Mouse (Mus musculus): ENCODE measurements at regions not wholly inside any gene's neighbourhood (a gene's known extent, or its start where the extent isn't known, plus 50 kb on each side); places are given as distances from the start of the nearest gene placed in this dataset.

DNA sequence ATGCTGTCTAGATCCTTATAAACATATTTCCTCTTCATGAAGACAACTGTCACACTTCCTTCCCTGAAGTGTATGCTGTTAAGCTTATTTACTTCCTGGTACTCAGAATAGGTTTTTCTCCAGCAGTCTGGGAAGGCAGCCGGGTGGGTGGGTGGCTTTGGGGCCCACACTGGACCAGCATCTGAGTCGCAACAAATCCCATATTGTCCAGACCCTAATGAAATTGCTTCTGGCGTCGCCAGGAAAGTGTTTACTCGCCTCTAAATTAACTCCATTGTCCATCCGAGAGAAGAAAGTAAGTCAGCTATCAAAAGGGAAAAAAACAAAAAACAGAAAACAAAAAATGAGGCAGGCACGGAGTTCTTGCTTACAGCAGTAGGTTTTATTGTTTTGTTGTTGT, 164.9 kb upstream of the Lef1 start:
- DNase-seq = no peak
- intact Hi-C loops (cut with DNase I; ENCODE audit: low total_unique reads) = no loop called here

DNA sequence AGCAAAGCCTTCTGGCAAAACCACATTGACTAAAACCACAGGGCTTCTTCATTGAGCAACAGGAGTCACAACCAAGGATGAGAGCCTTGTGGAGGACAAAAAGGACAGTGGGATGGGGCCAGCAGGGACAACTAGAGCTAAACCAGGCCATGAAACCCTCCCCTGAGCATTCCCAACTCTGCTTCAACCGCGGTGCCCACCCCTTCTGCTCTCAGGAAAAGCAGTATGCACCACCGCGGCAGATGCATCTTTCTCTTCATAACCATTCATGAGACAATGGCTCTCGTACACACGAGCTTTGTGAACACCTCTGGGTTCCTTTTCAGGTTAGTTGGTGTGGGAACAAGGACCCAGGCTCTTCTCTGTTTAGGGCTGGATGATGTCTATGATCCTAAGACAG, 166.0 kb upstream of the Lef1 start:
- DNase-seq = no peak
- intact Hi-C loops (cut with DNase I; ENCODE audit: low total_unique reads) = no loop called here

DNA sequence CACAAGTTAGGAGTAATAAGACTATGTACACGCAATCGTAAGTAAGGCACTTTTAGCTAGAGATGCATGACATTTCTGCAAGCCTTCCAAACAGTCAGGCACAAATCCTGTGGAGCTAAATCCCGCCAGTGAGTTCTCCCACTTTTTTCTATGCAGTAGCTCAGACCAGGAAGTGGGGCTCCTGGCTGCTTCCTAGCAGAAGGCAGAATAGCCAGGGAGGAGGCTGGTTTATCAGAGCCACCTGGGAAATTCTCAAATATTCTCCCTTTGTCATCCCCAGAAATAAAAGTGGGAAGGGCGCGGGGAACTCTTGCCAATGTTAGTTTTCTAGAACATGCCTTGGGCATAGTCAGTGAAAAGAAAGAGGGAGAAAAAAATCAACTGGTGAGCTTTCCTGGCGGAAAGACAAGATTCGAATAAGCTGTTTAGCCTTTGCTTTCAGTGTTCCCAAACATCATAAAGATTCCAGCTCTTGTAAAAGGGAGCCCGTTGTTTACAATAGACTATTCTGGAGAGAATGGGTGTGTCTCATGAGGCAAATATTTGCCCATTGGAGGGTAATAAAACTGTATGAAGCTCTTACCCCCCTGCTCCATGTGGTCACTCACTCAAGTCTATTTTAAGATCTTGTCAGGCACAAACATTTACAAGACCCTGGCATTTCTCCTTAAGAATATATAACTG, 167.2 kb upstream of the Lef1 start:
- no peak for DNase-seq
- intact Hi-C loops (cut with DNase I; ENCODE audit: low total_unique reads) = no loop called here

DNA sequence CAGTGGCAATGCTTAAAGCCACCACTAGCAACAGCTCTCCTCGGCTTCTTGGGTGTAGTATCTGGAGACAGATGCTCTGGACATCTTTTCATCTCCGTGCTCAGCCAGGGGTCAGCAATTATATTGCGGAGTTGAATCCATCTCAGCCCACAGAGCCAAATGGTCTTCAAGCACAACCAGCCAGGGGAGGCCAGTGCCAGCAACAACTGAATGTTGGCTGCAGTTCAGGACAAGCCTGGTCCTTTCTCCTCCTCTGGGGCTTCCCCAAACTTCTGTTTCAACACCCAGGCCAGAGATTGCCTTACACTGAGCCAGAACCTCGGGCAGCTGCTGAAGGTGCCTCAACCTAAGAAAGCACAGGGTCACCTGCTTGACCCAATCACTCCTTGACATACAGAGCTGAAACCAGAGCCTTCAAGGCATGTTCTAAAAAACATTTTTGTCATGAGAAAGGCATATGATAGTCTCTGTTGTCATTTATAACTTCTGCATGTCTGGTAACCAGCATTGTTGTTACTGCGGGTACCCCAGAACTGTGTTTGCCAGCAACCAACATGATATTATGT, 169.9 kb upstream of the Lef1 start:
- intact Hi-C loops (cut with DNase I; ENCODE audit: low total_unique reads) = no loop called here
- peak; percentile 55 for DNase-seq

DNA sequence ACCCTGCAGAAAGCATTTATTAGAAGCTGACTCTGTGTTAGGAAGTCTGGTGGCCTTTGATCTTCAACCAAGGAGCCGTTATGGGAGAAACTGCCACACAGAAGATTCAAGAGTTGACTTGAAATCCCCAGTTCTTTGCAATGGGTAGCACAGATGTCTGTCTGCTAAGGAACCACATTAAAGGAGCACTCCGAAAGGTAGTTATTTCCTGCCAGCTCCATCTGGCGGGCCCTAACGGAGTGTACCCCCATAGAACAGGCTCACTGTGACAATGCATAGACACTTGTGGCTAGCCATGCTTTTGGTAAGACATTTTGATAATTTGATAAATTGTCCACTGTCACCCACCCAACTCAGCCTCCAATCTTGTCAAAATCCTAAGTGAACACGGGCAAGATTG, 173.3 kb upstream of the Lef1 start:
- DNase-seq = no peak
- intact Hi-C loops (cut with DNase I; ENCODE audit: low total_unique reads) = no loop called here

DNA sequence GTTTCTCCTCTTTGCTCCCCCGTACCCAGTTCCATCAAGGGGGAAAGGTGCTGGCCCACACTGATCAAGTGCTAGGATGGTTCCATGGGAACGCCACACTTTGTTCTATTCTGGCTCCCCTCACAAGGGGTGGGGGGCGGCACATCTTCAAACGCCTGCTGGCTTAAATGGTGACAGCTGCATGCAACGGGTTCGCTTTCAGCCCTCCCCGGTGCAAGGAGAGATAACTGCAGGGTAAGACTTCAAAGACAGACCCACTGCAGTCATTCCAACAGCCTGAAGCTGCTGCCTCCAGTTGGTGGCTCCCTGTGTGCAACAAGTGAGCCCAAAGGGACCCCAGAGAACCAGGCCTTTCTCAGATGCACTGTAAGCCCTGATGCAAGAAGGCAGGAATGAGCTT, 173.9 kb upstream of the Lef1 start:
- DNase-seq = no peak
- intact Hi-C loops (cut with DNase I; ENCODE audit: low total_unique reads) = no loop called here

DNA sequence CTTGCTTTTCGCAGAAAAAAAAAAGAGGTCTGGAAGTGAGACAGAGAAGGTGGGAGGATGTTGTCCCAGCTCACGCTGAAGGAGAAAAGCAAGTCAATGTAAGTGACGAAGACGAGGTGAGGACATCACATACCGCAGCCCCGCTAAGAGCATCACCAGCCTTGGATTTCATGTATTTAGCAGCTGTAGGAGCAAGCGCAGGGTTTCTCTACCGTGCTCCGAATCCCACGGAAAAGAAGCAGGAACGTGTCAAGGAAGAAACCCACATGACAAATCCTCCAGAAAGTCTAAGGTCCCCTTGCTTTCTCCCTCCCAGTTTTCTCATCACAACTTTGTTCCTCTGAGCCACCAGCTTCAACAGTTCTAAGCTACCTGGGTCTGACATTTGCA, 174.3 kb upstream of the Lef1 start:
- DNase-seq = no peak
- intact Hi-C loops (cut with DNase I; ENCODE audit: low total_unique reads) = no loop called here

DNA sequence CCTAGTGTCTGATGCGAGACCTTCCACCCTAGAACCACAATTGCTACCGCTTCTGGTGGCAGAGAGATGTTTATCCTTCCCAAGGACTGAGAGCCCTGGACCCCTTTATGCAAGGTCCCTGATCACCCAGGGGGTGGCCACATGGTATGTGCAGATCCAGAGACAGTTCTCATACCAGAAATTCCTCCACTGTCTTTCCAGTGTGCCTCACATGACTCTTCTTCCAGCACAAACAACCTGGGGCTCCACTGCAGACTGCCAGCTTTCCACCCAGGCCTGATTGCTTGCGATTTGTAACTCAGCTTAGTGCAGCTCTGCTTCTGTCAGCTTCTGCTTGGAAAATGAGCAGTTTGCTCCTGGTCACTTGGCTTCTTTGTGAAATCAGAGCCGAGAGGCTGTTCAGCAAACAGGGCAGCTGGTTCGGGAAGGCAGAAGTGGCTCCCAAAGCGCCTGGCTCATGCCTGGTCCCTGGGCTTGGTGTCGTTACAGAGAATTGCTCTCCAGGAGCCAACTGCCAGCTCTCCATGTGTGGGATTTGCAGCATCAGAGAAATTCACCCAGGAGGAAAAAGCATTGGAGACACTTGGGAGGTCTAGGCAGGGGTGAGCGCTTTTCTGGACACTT, 174.9 kb upstream of the Lef1 start:
- intact Hi-C loops (cut with DNase I; ENCODE audit: low total_unique reads) = no loop called here
- peak; percentile 49 for DNase-seq

DNA sequence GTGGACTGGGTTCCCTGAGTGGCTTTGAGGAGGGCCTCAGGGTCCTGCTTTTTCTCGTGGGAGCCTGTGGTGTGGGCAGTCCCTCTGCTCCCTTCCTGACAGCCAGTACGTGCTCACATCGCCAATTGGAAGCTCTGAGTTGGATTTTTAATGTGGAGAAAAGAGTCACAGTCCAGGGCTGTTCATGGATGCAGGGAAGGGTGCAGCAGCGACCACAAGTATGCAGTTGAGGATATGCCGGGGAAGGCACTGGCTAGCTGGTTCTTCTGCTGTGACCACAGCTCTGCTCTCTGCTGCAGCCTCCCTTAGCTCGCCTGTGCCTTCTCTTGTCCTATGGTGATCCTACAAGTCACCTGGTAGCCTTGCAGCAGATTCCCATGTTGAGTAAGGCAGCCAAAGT, 177.5 kb upstream of the Lef1 start:
- intact Hi-C loops (cut with DNase I; ENCODE audit: low total_unique reads) = no loop called here
- DNase-seq = no peak

DNA sequence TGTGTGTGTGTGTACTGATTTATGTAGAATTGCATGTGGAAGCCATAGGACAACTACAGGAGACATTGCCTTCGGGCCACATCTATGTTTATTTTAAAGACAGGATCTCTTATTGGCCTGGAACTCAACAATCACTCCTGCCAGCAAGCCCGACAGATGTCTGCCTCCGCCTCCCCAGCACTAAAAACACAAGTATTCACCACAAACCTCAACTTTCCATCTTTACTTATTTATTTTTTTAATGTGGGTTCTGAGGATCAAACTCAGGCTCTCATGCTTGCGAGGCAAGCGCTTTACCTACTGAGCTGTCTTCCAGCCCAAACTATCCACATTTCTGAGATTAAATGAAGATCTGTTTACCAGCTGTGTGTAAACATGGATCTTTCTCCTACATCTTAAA, 178.0 kb upstream of the Lef1 start:
- intact Hi-C loops (cut with DNase I; ENCODE audit: low total_unique reads) = no loop called here
- no peak for DNase-seq

DNA sequence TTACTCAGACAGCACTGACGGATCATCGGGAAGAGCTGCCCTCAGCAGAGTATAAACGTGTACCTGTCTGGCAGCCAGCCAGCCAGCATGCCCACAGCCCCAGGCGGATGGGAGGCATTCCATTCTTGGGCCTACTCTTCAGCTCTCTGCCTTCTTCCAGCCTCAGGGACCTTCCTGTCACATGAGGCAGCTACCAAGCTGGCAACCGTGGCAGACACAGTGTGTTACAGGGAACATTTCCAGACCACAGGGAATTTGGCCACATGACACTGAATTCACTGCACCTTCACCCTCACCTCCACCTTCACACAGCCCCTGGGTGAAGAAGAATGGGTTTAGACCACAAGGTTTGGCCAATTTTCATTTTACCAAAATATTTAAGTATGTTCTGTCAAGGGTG, 185.3 kb upstream of the Lef1 start:
- intact Hi-C loops (cut with DNase I; ENCODE audit: low total_unique reads) = no loop called here
- DNase-seq = no peak

DNA sequence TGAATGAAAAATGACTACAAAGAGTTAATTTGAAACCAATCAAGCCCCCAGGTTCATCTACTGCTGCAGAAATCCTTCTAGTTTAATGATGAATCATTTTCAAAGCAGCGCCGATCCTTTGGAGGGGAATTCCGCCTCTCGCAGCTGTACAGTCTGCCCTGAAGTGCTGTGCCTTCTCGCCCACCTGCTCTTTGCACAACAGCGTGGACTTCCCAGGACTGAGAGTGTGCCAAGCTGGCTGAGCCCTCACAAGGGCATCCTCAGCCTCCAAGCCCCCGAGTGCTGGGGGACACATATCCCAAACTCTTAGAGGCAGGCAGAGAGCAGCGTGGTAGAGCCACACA, 186.7 kb upstream of the Lef1 start:
- no peak for DNase-seq
- intact Hi-C loops (cut with DNase I; ENCODE audit: low total_unique reads) = no loop called here

DNA sequence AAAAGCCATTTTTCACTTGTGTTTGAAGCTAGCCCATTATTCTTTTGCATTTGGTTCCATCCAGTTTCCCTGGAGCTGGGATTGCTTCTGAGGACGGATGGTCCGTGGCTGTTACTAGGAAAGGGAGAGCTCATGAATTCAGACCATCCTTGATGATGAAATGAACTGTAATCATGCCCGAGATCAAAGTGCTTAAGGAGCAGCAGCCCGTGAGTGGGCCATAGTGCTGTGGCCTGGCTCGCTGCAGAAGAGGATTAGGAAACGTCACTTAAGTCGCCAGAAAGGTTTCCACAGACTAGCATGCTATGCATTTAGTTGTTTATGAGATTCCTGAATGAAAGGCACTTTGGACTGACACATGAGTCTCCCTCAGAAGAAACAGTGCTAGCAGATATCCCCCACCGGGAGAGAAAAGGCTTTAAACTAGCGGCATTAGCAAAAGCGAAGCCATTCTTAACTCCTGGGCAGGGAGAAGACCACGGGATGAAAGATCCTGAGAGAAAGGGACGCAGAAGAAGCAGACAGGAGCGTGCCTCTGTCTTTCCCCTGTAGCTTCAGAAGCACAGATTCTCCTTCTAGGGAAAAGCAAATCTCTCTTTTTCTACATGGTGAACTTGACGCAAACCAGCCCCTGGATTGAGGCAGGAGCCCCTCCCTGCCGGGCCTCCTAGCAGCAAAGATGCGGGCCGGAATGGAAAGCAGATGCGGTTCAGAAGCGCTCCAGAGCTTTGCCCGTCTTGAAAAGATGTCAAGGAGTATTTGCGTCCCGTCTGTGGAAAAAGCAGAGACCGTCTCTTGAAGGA, 187.3 kb upstream of the Lef1 start:
- intact Hi-C loops (cut with DNase I; ENCODE audit: low total_unique reads) = no loop called here
- no peak for DNase-seq

DNA sequence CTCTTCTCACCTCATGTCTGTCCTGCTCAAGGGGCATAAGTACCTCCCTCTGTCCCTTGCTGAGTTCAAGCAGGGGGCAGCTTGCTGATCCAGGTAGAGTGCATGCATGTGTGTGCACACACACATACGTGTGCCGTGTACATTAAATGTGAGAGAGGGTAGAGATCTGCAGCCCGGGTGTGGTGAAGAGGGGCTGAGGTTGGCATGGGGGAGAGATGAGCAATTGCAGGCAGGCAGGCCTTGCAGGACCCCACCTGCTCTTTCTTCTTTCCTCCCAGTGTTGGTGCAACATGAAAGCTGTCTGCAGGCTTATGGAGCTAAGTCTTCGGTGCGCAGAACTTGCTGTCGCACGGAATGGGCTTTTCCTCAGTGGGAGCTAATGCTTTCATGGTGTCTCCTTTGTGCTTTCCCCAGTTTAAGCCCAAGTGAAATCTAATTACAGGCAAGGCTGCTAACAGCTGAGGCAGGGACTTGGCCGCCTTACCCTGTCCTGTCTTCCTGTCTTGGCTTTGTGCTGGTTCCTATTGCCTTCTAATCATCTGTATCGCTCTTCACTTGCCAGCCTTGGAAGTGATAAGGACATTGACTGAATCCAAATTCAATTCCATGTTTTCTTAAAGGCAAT, 188.5 kb upstream of the Lef1 start:
- intact Hi-C loops (cut with DNase I; ENCODE audit: low total_unique reads) = no loop called here
- no peak for DNase-seq

DNA sequence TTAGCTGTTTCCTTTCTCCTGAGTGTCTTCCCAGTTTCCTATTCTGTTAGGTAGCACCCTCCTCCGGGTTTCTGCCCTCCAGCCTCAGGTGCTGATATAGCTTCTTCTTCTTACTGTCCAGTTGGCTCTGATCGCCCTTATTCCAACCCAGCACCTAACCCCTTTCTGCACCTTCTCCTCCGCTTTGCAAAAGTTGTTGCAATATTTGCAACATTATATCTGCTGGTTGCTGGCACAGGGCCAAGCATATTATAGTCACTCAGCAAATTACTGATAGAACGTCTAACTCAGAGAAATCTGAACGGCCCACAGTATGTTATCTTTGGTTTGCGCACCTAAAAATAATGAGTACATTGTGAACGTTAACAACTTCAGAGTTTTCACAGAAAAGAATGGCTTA, 183.6 kb upstream of the Rpl34 start:
- intact Hi-C loops (cut with DNase I; ENCODE audit: low total_unique reads) = no loop called here

DNA sequence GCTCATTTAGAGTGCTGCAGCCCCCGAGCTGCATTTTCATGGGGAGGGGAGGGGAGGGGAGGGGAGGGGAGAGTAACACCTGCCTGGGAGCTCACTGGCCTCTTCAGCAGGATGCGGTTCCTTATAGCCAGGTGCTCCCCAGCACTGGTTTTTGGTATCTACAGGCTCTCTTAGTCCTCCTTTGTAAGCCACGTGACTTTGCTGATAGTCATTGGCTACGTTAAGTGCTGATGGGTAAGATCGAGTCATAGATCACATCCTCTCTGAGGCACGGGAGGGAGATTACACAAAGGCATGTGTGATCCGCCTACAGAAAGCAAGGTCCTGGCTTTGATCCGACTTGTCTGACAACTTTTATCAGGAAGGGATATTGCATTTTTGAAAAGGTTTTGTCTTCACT, 174.9 kb upstream of the Rpl34 start:
- intact Hi-C loops (cut with DNase I; ENCODE audit: low total_unique reads) = no loop called here
- DNase-seq = no peak

More for the DNA sequence above, 183.6 kb upstream of the Rpl34 start:
- no peak for DNase-seq

DNA sequence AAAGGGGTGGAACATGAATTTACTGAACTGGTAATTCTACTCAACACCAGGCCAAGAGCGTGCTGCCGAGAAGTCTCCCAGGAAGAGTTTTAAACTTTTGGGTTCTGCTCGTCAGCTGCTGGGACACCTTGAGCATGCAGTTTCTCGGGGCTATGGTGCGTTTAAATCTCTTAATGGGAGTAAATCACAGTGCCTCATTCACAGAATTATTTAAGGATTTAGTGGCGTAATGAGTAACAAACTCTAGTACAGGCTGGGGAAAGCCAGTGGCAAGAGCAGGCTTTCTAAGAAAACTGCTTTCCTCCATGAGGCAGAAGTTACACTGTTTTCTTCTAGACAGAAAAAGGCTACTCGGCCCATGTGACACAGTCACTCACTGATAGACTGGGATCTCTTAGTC, 173.1 kb upstream of the Rpl34 start:
- DNase-seq = no peak
- intact Hi-C loops (cut with DNase I; ENCODE audit: low total_unique reads) = no loop called here

DNA sequence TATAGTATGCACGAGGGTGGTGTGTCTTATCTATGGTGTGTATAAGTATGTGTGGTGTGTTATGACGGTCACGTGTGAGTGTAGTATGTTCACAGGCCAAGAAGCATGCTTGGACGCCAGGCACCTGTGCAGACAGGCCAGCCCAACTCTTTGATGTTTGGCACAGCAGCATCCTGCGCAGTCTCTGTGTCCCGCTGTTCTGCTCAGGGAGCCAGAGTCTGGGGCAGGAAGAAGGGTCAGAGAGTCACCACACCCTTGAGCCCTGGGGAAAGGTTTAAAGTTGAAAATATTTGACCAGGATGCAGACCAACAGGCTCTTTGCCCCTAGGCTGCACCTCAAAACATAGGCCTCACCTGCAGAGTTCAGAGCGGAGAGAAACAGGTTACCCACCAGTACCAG, 172.2 kb upstream of the Rpl34 start:
- DNase-seq = no peak
- intact Hi-C loops (cut with DNase I; ENCODE audit: low total_unique reads) = no loop called here

DNA sequence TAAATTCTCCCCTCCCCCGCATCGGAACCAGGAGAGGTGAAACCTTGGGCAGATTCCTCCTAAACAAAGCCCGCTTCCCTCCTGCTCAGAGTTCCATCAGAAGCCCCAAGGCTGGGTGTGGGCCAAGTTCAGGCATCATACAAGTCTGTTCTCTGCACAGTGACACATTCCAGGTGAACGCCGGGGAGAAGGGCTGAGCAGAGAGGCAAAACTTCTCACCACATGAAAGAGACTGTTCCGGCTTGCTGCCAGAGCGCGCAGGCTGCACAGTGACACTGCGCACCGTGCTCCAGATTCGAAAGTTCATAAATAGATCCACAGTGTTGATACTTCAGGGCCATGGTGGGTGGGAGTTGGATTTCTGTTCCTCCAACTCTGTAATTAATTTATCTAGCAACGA, 171.1 kb upstream of the Rpl34 start:
- no peak for DNase-seq
- intact Hi-C loops (cut with DNase I; ENCODE audit: low total_unique reads) = no loop called here

DNA sequence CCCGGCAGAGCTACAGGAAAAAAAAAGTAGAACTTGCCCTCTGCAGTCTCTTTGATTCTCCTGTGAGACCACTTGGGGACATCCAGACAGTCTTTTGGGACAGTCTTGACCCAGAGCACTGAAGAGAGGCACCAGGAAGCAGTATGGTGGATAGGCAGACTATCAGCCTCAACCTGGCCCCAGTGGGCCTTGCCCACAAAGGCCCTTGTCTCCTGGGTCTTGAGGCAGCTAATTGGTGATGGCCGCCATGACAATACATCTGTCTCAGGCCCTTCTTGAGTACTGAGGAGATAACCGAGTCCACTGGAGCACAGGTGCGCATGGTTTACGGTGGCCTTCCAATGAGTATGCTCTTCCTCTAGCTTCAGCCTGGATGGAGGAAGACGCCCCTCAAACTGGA, 170.6 kb upstream of the Rpl34 start:
- DNase-seq = no peak
- intact Hi-C loops (cut with DNase I; ENCODE audit: low total_unique reads) = no loop called here

Data from gastrocnemius, postnatal 14 days (tissue).